Mouse (Mus musculus) ES-E14 (cell line): ENCODE data around the gene Mgat4e. TPM values are rescaled to one million over a fixed set of nuclear protein-coding genes. Genes with fewer than 3 reads are reported as not detected.

Experiments
- DNase-seq: peaks from one replicate; pipeline ENCODE4 v3.0.0-alpha.2; 2013; ENCODE audit warnings: low read depth, low spot score
- H3K27ac ChIP-seq: 2 replicates; pipeline ENCODE4 v1.5.1; 2012; ENCODE audit warnings: low read depth, mild to moderate bottlenecking, low read length, moderate library complexity, mixed read lengths; ENCODE audit not compliant: poor library complexity, insufficient read depth, severe bottlenecking
- H3K36me3 ChIP-seq: 2 replicates; pipeline ENCODE4 v1.6.1; 2012; ENCODE audit warnings: mild to moderate bottlenecking, low read length, moderate library complexity, mixed read lengths; ENCODE audit not compliant: control insufficient read depth, poor library complexity, insufficient read depth, severe bottlenecking
- H3K4me1 ChIP-seq, 2 experiments: fragments of 150-350 bp in 1 of 2; sonication (generic) in 1 of 2; 2 replicates each; pipeline ENCODE4 v1.6.1; 2012; ENCODE audit warnings: low read length in 2 of 2, mild to moderate bottlenecking in 1 of 2, mixed read lengths in 1 of 2; ENCODE audit not compliant: control insufficient read depth in 2 of 2, insufficient read depth in 2 of 2, poor library complexity in 1 of 2
- H3K4me3 ChIP-seq, 2 experiments: fragments of 150-350 bp in 1 of 2; sonication (generic) in 1 of 2; 2 replicates each; pipeline ENCODE4 v1.5.1; 2012; ENCODE audit warnings: low read length in 2 of 2, low read depth in 1 of 2, mild to moderate bottlenecking in 1 of 2, mixed read lengths in 1 of 2; ENCODE audit not compliant: insufficient read depth in 1 of 2, poor library complexity in 1 of 2, severe bottlenecking in 1 of 2
- H3K9ac ChIP-seq: 2 replicates; pipeline ENCODE4 v1.6.1; 2012; ENCODE audit warnings: low read depth, mild to moderate bottlenecking, low read length, mixed read lengths; ENCODE audit not compliant: poor library complexity, insufficient read depth, severe bottlenecking
- H3K9me3 ChIP-seq: fragments of 150-350 bp; sonication (generic); 2 replicates; pipeline ENCODE4 v1.6.1; 2012; ENCODE audit warnings: low read depth, mild to moderate bottlenecking, low read length; ENCODE audit not compliant: control insufficient read depth, insufficient read depth
- CHD2 ChIP-seq: IDR thresholded peaks from 2 replicates; pipeline ENCODE4 v1.6.1; 2014; ENCODE audit warnings: mild to moderate bottlenecking, low read depth, low read length, inconsistent platforms
- HCFC1 ChIP-seq: IDR thresholded peaks from 2 replicates; pipeline ENCODE4 v1.6.1; 2012; ENCODE audit warnings: low read length, inconsistent platforms, borderline replicate concordance; ENCODE audit not compliant: insufficient read depth
- MAFK ChIP-seq: IDR thresholded peaks from 2 replicates; pipeline ENCODE4 v1.6.1; 2014; ENCODE audit warnings: mild to moderate bottlenecking, low read depth, low read length, inconsistent platforms; ENCODE audit not compliant: insufficient read depth
- ZC3H11A ChIP-seq: IDR thresholded peaks from 2 replicates; pipeline ENCODE4 v1.6.1; 2012; ENCODE audit warnings: low read depth, mild to moderate bottlenecking, inconsistent platforms, low read length, borderline replicate concordance
- ZNF384 ChIP-seq: IDR thresholded peaks from 2 replicates; pipeline ENCODE4 v1.6.1; 2012; ENCODE audit warnings: low read depth, low read length, inconsistent platforms
- in situ Hi-C, 2 experiments: fragments of 600-800 bp; cut with MboI; formaldehyde crosslinking; loops; one replicate each; pipeline ENCODE4 v1.15.1; 2025; ENCODE audit warnings: low sequenced_read_pairs in 2 of 2, inconsistent platforms in 1 of 2; ENCODE audit not compliant: unreplicated experiment in 2 of 2
- total RNA-seq: library from RNA; depleted of rRNA; stranded (reverse); fragments of 300-350 nt; gene quantifications from 2 replicates; pipeline ENCODE4 v1.2.3, GENCODE M21; 2012

Mgat4e gene
- total RNA-seq, 1 experiment = 0.76 TPM

- Histone ChIP-seq H3K36me3 (peaks cover 7% of the 10 kb centered on the region), H3K9ac (no peak overlapping the region), H3K9me3 (no peaks in the 10 kb centered on the region), H3K4me3 (no peak overlapping the region), H3K4me1 (peaks cover 0 to 2% of the 10 kb centered on the region in 2 experiments; a peak in 2 of 4 replicates), H3K27ac (no peak overlapping the region)
- in situ Hi-C loops = no loop called here
- no peak for TF ChIP-seq MAFK
- TF ChIP-seq CHD2 = no peak
- TF ChIP-seq HCFC1 = no peak
- TF ChIP-seq ZNF384 = no peak
- no peak for DNase-seq
Observed at GRCm38 (mm10) chr1:134510018-134510417, 39.5 kb downstream of the Mgat4e start.

- Histone ChIP-seq H3K4me1 (peaks cover 3 to 4% of the 10 kb centered on the region in 2 experiments; a peak in 2 of 4 replicates), H3K9me3 (no peaks in the 10 kb centered on the region), H3K27ac (0 out of 2 replicates have a peak overlapping the region, but pooled peaks have one; percentile 11), H3K4me3 (no peak overlapping the region), H3K36me3 (peaks cover 7% of the 10 kb centered on the region), H3K9ac (no peak overlapping the region)
- in situ Hi-C loops = no loop called here
- DNase-seq = no peak
- no peak for TF ChIP-seq ZNF384
- TF ChIP-seq HCFC1 = no peak
- TF ChIP-seq CHD2 = no peak
Observed at GRCm38 (mm10) chr1:134506201-134506600, 43.3 kb downstream of the Mgat4e start.

GRCm38 (mm10) chr1:134500916-134501315 is 48.6 kb downstream of the Mgat4e start:
- peak overlapping the region; percentile 83 for H3K27ac ChIP-seq
- H3K36me3 ChIP-seq = peaks cover 1% of the 10 kb centered on the region
- in situ Hi-C loops = no loop called here
- DNase-seq = no peak
- no peak overlapping the region for H3K4me3 ChIP-seq
- TF ChIP-seq CHD2 = no peak
- TF ChIP-seq HCFC1 = no peak
- TF ChIP-seq ZC3H11A = no peak
- no peak for TF ChIP-seq MAFK
- TF ChIP-seq ZNF384 = no peak
- H3K9me3 ChIP-seq = no peaks in the 10 kb centered on the region
- H3K9ac ChIP-seq = no peak overlapping the region
- H3K4me1 ChIP-seq = peaks cover 6 to 11% of the 10 kb centered on the region in 2 experiments

- peaks cover 2 to 9% of the 10 kb centered on the region in 2 experiments for H3K4me1 ChIP-seq
- H3K4me3 ChIP-seq = peak overlapping the region; percentile 15 to 90
- H3K36me3 ChIP-seq = no peaks in the 10 kb centered on the region; the same call in 1 of the 2 replicates
- in situ Hi-C loops = no loop called here
- no peaks in the 10 kb centered on the region for H3K9me3 ChIP-seq
- H3K27ac ChIP-seq = no peak overlapping the region; the same call in 1 of the 2 replicates
- DNase-seq = no peak
- no peak for TF ChIP-seq ZC3H11A
- TF ChIP-seq ZNF384 = no peak
- TF ChIP-seq MAFK = no peak
- TF ChIP-seq CHD2 = no peak
- TF ChIP-seq HCFC1 = no peak
- peak overlapping the region; percentile 23; the same call in 1 of the 2 replicates for H3K9ac ChIP-seq
Observed at GRCm38 (mm10) chr1:134495991-134496390, 53.5 kb downstream of the Mgat4e start.

GRCm38 (mm10) chr1:134495216-134495539 is 54.3 kb downstream of the Mgat4e start:
- Histone ChIP-seq H3K9me3 (no peaks in the 10 kb centered on the region), H3K9ac (peak overlapping the region; percentile 82), H3K36me3 (peaks cover 1% of the 10 kb centered on the region; the same call in 1 of the 2 replicates), H3K4me3 (peak overlapping the region; percentile 72 to 90), H3K4me1 (peaks cover 2 to 5% of the 10 kb centered on the region in 2 experiments; a peak in 3 of 4 replicates), H3K27ac (peak overlapping the region; percentile 85; the same call in 1 of the 2 replicates)
- TF ChIP-seq CHD2 (peak; percentile 79), ZNF384 (no peak), ZC3H11A (no peak)
- in situ Hi-C loops = no loop called here
- DNase-seq = no peak
